Mouse (Mus musculus) G1E (cell line): ENCODE results near the gene Klhl29.

Source experiments
- CTCF ChIP-seq: IDR thresholded peaks from 2 replicates; pipeline ENCODE4 v1.5.1; 2012; ENCODE audit warnings: low read depth, low read length, inconsistent platforms, mixed read lengths
- GATA1 ChIP-seq: IDR thresholded peaks from 2 replicates; pipeline ENCODE4 v1.6.1; 2012; ENCODE audit warnings: borderline replicate concordance, low read length, inconsistent platforms, mixed read lengths
- GATA2 ChIP-seq: IDR thresholded peaks from 2 replicates; pipeline ENCODE4 v1.6.1; 2012; ENCODE audit warnings: low read depth, low read length, inconsistent platforms, borderline replicate concordance
- POLR2AphosphoS5 ChIP-seq: IDR thresholded peaks from 2 replicates; pipeline ENCODE4 v1.6.1; 2012; ENCODE audit warnings: low read depth, low read length, inconsistent platforms; ENCODE audit not compliant: insufficient replicate concordance
- TAL1 ChIP-seq: conservative IDR thresholded peaks from 2 replicates; pipeline ENCODE4 v1.6.1; 2012; ENCODE audit warnings: low read depth, low read length, inconsistent platforms, mixed read lengths

DNA sequence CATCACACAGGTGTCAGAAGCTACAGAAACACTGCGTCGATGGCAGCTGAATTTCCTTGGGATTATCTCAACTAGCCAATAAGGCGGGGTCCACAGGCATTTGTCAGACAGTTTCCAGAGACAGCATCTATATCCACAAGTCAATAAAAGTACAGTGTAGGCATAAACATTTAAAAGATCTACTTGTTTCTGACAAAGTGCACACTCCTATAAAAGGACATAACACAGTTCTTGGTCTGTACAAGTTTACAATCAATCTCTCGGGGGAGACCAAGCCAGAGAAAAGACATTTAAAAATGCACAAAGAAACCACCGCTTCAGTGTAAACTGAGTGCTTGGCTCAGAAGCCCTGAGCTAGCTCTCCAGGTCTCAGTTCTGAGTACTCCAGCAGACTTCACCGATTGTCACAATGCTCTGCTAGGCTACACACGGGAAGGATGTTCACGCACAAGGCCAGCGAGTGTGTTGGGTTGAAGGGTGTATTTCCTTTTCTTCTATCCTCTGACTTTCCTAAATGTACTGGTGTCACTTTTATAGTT is 59.4 kb downstream of the Klhl29 start:
- TF ChIP-seq CTCF, result no peak
- no peak for TF ChIP-seq GATA1
- no peak for TF ChIP-seq POLR2AphosphoS5
- TF ChIP-seq TAL1, result no peak
- no peak for TF ChIP-seq GATA2
